Mouse (Mus musculus): ENCODE data around the gene Clec2g. TPM values are rescaled to one million over a fixed set of nuclear protein-coding genes. Genes with fewer than 3 reads are reported as not detected.
"Not testable (repeated sequence)": the region's sequence is repeated elsewhere in the genome, so short reads cannot be mapped to it uniquely, and the experiment has no call there.

The Clec2g gene
- total and polyA plus RNA-seq, 3 experiments, result 82.0 to 169 (median 91.7) TPM

GRCm38 (mm10) chr6:128976194-128976593, 42.0 kb downstream of the Clec2g start:
- Histone ChIP-seq H3K9ac (ENCODE audit: insufficient read depth, low read depth) (peak overlapping the region; percentile 31), H3K79me2 (replicated peaks; ENCODE audit: control insufficient read depth, extremely low read depth, insufficient read depth, poor library complexity, severe bottlenecking) (peaks cover 56% of the 10 kb centered on the region), H3K27me3 (replicated peaks) (no peaks in the 10 kb centered on the region), H3K27ac (ENCODE audit: insufficient read depth, low read depth) (peak overlapping the region; percentile 86), H3K36me3 (replicated peaks in 1 of 2; ENCODE audit: control insufficient read depth in 1 of 2, insufficient read depth in 1 of 2, low read length in 1 of 2) (peaks cover 29 to 37% of the 10 kb centered on the region in 2 experiments), H3K9me3 (replicated peaks; ENCODE audit: low read length) (no peaks in the 10 kb centered on the region), H3K4me3 (replicated peaks in 1 of 3; ENCODE audit: low read depth in 2 of 3, low read length in 2 of 3, poor library complexity in 1 of 3) (peak overlapping the region in 1 of 3 experiments; percentile 7), H3K4me1 (ENCODE audit: control insufficient read depth in 1 of 2, insufficient read depth in 2 of 2) (peaks cover 17 to 30% of the 10 kb centered on the region in 2 experiments), H3K4me2 (ENCODE audit: insufficient read depth, low read depth, poor library complexity, severe bottlenecking) (peak overlapping the region; percentile 27)
- DNase-seq (ENCODE audit: extremely low read depth), result no peak
- in situ Hi-C loops (cut with MboI; ENCODE audit: low pct_ligation_motif_present, low pct_unique_long_range_greater_than_20kb, low sequenced_read_pairs) (loop anchor here (10.0 kb wide), 1 partner anchor 269 kb away; no protein-coding TSS in a partner anchor), dilution Hi-C loops (cut with MboI; ENCODE audit: extremely low pct_ligation_motif_present, extremely low pct_unique_long_range_greater_than_20kb, low sequenced_read_pairs) (no loop called here)
- TF ChIP-seq HCFC1 (IDR thresholded peaks at IDR 0.05; ENCODE audit: low read depth, low read length) (no peak), NELFE (IDR thresholded peaks at IDR 0.05; ENCODE audit: low read depth, low read length) (no peak), CHD2 (IDR thresholded peaks at IDR 0.05; ENCODE audit: low read length) (no peak), ZC3H11A (IDR thresholded peaks at IDR 0.05; ENCODE audit: low read depth, low read length) (no peak), ZKSCAN1 (IDR thresholded peaks at IDR 0.05; ENCODE audit: borderline replicate concordance, low read depth, low read length) (no peak)

DNA sequence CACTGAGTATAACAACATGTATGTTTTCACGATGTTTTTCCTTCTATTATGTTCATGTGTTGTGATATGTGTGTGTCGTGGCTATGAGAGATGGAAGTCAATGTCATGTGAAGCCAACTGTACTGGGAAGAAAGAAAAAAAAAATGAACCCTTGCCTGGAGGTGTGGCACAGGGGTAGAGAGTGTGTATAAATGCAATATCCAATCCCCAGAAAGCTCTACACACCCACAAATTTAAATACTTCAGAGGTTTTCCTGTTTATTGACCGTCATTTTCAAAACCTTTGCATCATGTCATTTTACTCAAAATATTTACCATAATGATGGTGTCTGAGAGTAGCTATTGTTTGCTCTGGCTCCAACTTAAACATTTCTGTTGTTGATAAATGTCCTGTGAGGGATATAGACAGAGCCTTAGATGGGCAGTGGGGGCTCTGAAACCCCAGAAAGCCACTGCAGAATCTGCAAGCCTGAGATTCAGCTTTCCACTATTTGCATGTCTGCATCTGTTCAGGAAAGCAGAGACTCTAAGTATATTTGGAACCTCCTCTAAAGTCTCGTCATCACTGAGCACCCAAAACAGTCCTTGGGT, 47.9 kb downstream of the Clec2g start:
- H3K4me3 ChIP-seq (replicated peaks in 1 of 3; ENCODE audit: low read depth in 2 of 3, low read length in 2 of 3, poor library complexity in 1 of 3); H3K27ac ChIP-seq (ENCODE audit: insufficient read depth, low read depth); H3K4me2 ChIP-seq (ENCODE audit: insufficient read depth, low read depth, poor library complexity, severe bottlenecking); H3K9me3 ChIP-seq (replicated peaks; ENCODE audit: low read length); DNase-seq (ENCODE audit: extremely low read depth); H3K27me3 ChIP-seq (replicated peaks); H3K9ac ChIP-seq (ENCODE audit: insufficient read depth, low read depth); dilution Hi-C loops (cut with MboI; ENCODE audit: extremely low pct_ligation_motif_present, extremely low pct_unique_long_range_greater_than_20kb, low sequenced_read_pairs); in situ Hi-C loops (cut with MboI; ENCODE audit: low pct_ligation_motif_present, low pct_unique_long_range_greater_than_20kb, low sequenced_read_pairs): not testable (repeated sequence)
- Histone ChIP-seq H3K4me1 (ENCODE audit: control insufficient read depth in 1 of 2, insufficient read depth in 2 of 2) (peaks cover 11 to 19% of the 10 kb centered on the region in 2 experiments), H3K79me2 (replicated peaks; ENCODE audit: control insufficient read depth, extremely low read depth, insufficient read depth, poor library complexity, severe bottlenecking) (peaks cover 13% of the 10 kb centered on the region), H3K36me3 (replicated peaks in 1 of 2; ENCODE audit: control insufficient read depth in 1 of 2, insufficient read depth in 1 of 2, low read length in 1 of 2) (peaks cover 44 to 50% of the 10 kb centered on the region in 2 experiments)

DNA sequence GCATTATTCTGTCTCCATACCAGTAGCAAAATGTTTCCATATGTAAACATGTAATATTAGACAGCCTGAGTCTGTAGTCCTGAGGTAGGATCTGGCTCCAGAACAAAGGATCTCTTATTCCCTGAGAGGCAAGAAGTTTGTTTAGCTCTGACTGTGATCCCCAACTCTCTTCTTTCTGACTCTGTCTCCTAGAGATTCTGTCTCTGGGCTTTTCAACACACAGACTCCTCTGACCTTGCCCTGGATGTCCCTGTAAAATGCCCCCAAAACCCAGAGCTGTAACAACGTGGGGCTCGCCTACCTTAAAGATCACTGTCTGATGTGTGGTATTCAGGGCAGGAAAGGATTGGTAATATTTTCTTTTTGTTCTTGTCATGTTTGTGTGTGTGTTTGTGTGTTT, 58.2 kb downstream of the Clec2g start:
- Histone ChIP-seq H3K4me3 (replicated peaks in 1 of 3; ENCODE audit: low read depth in 2 of 3, low read length in 2 of 3, poor library complexity in 1 of 3) (peak overlapping the region in 1 of 3 experiments; percentile 31), H3K27ac (ENCODE audit: insufficient read depth, low read depth) (peak overlapping the region; percentile 87)

More for the DNA sequence above, 58.2 kb downstream of the Clec2g start:
- peaks cover 0 to 2% of the 10 kb centered on the region in 2 experiments for H3K36me3 ChIP-seq (replicated peaks in 1 of 2; ENCODE audit: control insufficient read depth in 1 of 2, insufficient read depth in 1 of 2, low read length in 1 of 2)
- peaks cover 9 to 24% of the 10 kb centered on the region in 2 experiments for H3K4me1 ChIP-seq (ENCODE audit: control insufficient read depth in 1 of 2, insufficient read depth in 2 of 2)
- TF ChIP-seq KAT2A (IDR thresholded peaks at IDR 0.05; ENCODE audit: insufficient replicate concordance, low read length) (no peak), JUN (IDR thresholded peaks at IDR 0.05; ENCODE audit: insufficient read depth, low read depth, low read length) (no peak), ZC3H11A (IDR thresholded peaks at IDR 0.05; ENCODE audit: low read depth, low read length) (no peak), MAX (IDR thresholded peaks at IDR 0.05; ENCODE audit: low read length) (no peak), MEF2A (IDR thresholded peaks at IDR 0.05; ENCODE audit: borderline replicate concordance, low read depth, low read length) (no peak), USF1 (IDR thresholded peaks at IDR 0.05; ENCODE audit: low read depth, low read length) (no peak)
- peak overlapping the region; percentile 90 for H3K4me2 ChIP-seq (ENCODE audit: insufficient read depth, low read depth, poor library complexity, severe bottlenecking)
- no peak for DNase-seq (ENCODE audit: extremely low read depth)
- no peaks in the 10 kb centered on the region for H3K27me3 ChIP-seq (replicated peaks)
- dilution Hi-C loops (cut with MboI; ENCODE audit: extremely low pct_ligation_motif_present, extremely low pct_unique_long_range_greater_than_20kb, low sequenced_read_pairs) (no loop called here), in situ Hi-C loops (cut with MboI; ENCODE audit: low pct_ligation_motif_present, low pct_unique_long_range_greater_than_20kb, low sequenced_read_pairs) (no loop called here)
- peak overlapping the region; percentile 93 for H3K9ac ChIP-seq (ENCODE audit: insufficient read depth, low read depth)
- no peaks in the 10 kb centered on the region for H3K9me3 ChIP-seq (replicated peaks; ENCODE audit: low read length)
- peaks cover 33% of the 10 kb centered on the region for H3K79me2 ChIP-seq (replicated peaks; ENCODE audit: control insufficient read depth, extremely low read depth, insufficient read depth, poor library complexity, severe bottlenecking)

Measured in CH12.LX (cell line).